Mouse (Mus musculus): ENCODE results near the gene Dock2.

The Dock2 gene

GRCm38 (mm10) chr11:34527238-34527637 lies 256.5 kb downstream of the Dock2 start:
- DNase-seq (ENCODE audit: low spot score), result no peak

- no peak for DNase-seq (ENCODE audit: low spot score)
Observed at GRCm38 (mm10) chr11:34525096-34525891, 258.4 kb downstream of the Dock2 start.

- no peak for DNase-seq (ENCODE audit: low spot score)
Observed at GRCm38 (mm10) chr11:34524586-34524985, 259.1 kb downstream of the Dock2 start.

GRCm38 (mm10) chr11:34518566-34518965 lies 265.1 kb downstream of the Dock2 start:
- DNase-seq (ENCODE audit: low spot score), result no peak

GRCm38 (mm10) chr11:34516971-34517370 lies 266.7 kb downstream of the Dock2 start:
- DNase-seq (ENCODE audit: low spot score), result no peak

GRCm38 (mm10) chr11:34515301-34515700 lies 268.4 kb downstream of the Dock2 start:
- no peak for DNase-seq (ENCODE audit: low spot score)

- no peak for DNase-seq (ENCODE audit: low spot score)
Observed at GRCm38 (mm10) chr11:34506390-34506789, 277.3 kb downstream of the Dock2 start.

GRCm38 (mm10) chr11:34499663-34500062 lies 284.0 kb downstream of the Dock2 start:
- no peak for DNase-seq (ENCODE audit: low spot score)

GRCm38 (mm10) chr11:34494682-34495081 lies 289.0 kb downstream of the Dock2 start:
- DNase-seq (ENCODE audit: low spot score), result no peak

- no peak for DNase-seq (ENCODE audit: low spot score)
Observed at GRCm38 (mm10) chr11:34492986-34493385, 290.7 kb downstream of the Dock2 start.

GRCm38 (mm10) chr11:34492223-34492622 lies 291.5 kb downstream of the Dock2 start:
- no peak for DNase-seq (ENCODE audit: low spot score)

- no peak for DNase-seq (ENCODE audit: low spot score)
Observed at GRCm38 (mm10) chr11:34489548-34489947, 294.1 kb downstream of the Dock2 start.

GRCm38 (mm10) chr11:34479301-34479700 lies 304.4 kb downstream of the Dock2 start:
- DNase-seq (ENCODE audit: low spot score), result no peak

GRCm38 (mm10) chr11:34469792-34470191 lies 313.9 kb downstream of the Dock2 start:
- DNase-seq (ENCODE audit: low spot score), result no peak

- DNase-seq (ENCODE audit: low spot score), result no peak
Observed at GRCm38 (mm10) chr11:34468571-34468970, 315.1 kb downstream of the Dock2 start.

GRCm38 (mm10) chr11:34467056-34467455 lies 316.6 kb downstream of the Dock2 start:
- DNase-seq (ENCODE audit: low spot score), result no peak

- no peak for DNase-seq (ENCODE audit: low spot score)
Observed at GRCm38 (mm10) chr11:34449944-34450343, 333.7 kb downstream of the Dock2 start.

GRCm38 (mm10) chr11:34447891-34448290 lies 335.8 kb downstream of the Dock2 start:
- DNase-seq (ENCODE audit: low spot score), result no peak

GRCm38 (mm10) chr11:34438429-34438828 lies 345.3 kb downstream of the Dock2 start:
- DNase-seq (ENCODE audit: low spot score), result no peak

- DNase-seq (ENCODE audit: low spot score), result no peak
Observed at GRCm38 (mm10) chr11:34437446-34437845, 346.2 kb downstream of the Dock2 start.

- no peak for DNase-seq (ENCODE audit: low spot score)
Observed at GRCm38 (mm10) chr11:34431978-34432377, 351.7 kb downstream of the Dock2 start.

- no peak for DNase-seq (ENCODE audit: low spot score)
Observed at GRCm38 (mm10) chr11:34431371-34431770, 352.3 kb downstream of the Dock2 start.

- no peak for DNase-seq (ENCODE audit: low spot score)
Observed at GRCm38 (mm10) chr11:34430940-34431339, 352.8 kb downstream of the Dock2 start.

- DNase-seq (ENCODE audit: low spot score), result no peak
Observed at GRCm38 (mm10) chr11:34427212-34427611, 356.5 kb downstream of the Dock2 start.
